ENCODE assay signal across 18 mouse cellular contexts in genomic region chr12:111427438-111428113, GRCm38 (mm10). TPM values are rescaled to one million over a fixed set of nuclear protein-coding genes. Genes with fewer than 3 reads are reported as not detected.
A peak's percentile ranks its signal among the peaks of the same experiment; 100 is the strongest.
DNase-seq lines count a peak whose midpoint lies in the region; ATAC-seq and TF ChIP-seq lines count a peak whose summit lies in the region.
"Had no signal": no experiment of that assay in that cellular context is flagged by ENCODE, and none has a peak within 500 bp of the region (broad histone marks: within the 10 kb centered on the region; RNA-seq: fewer than 3 reads in every experiment).

No protein-coding gene starts in this region.

- WGBS in forebrain, postnatal 0 days, result 38% methylated on average over 12 of the region's 12 CpGs
- WGBS in forebrain, embryonic 11.5 days, result 54% methylated on average over 12 of the region's 12 CpGs
- WGBS in lung, embryonic 14.5 days, result 42% methylated on average over 12 of the region's 12 CpGs
- 65% methylated on average over 12 of the region's 12 CpGs for WGBS in lung, adult 2 months
- WGBS in large intestine, adult 2 months, result 25% methylated on average over 12 of the region's 12 CpGs

- peaks cover 38% of the 10 kb centered on the region for H3K27me3 ChIP-seq in forebrain, postnatal 0 days (ENCODE audit: insufficient read depth, low read length)
- H3K27me3 ChIP-seq in forebrain, embryonic 11.5 days (ENCODE audit: control insufficient read depth, insufficient read depth, low read length), result peaks cover 80% of the 10 kb centered on the region
- peaks cover 68% of the 10 kb centered on the region for H3K27me3 ChIP-seq in lung, embryonic 14.5 days (ENCODE audit: insufficient read depth, low read length)

- H3K4me2 ChIP-seq in forebrain, postnatal 0 days (ENCODE audit: low read depth), result no peak overlapping the region
- H3K4me2 ChIP-seq in forebrain, embryonic 11.5 days (ENCODE audit: low read depth, low read length, severe bottlenecking), result no peak overlapping the region
- no peak overlapping the region for H3K4me2 ChIP-seq in lung, embryonic 14.5 days
- H3K4me2 ChIP-seq: limb, embryonic 13.5 days; lung, embryonic 15.5 days; midbrain, embryonic 13.5 days had no signal

- TF ChIP-seq POLR2A in lung, adult 2 months (IDR thresholded peaks at IDR 0.05; ENCODE audit: borderline replicate concordance, extremely low read depth, low read depth, low read length), result no peak

- no peaks in the 10 kb centered on the region for H3K9me3 ChIP-seq in forebrain, postnatal 0 days (ENCODE audit: low read length)
- H3K9me3 ChIP-seq in forebrain, embryonic 11.5 days (ENCODE audit: control insufficient read depth, low read length), result no peaks in the 10 kb centered on the region
- H3K9me3 ChIP-seq in lung, embryonic 14.5 days (ENCODE audit: low read depth, low read length), result no peaks in the 10 kb centered on the region
- H3K9me3 ChIP-seq: embryonic facial prominence, embryonic 15.5 days; limb, embryonic 13.5 days; lung, embryonic 15.5 days; midbrain, embryonic 13.5 days; neural tube, embryonic 12.5 days had no signal

- H3K9ac ChIP-seq in forebrain, postnatal 0 days, result no peak overlapping the region
- no peak overlapping the region for H3K9ac ChIP-seq in forebrain, embryonic 11.5 days (ENCODE audit: low read length)
- H3K9ac ChIP-seq in lung, embryonic 14.5 days, result no peak overlapping the region
- H3K9ac ChIP-seq: embryonic facial prominence, embryonic 15.5 days; limb, embryonic 13.5 days; lung, embryonic 15.5 days; midbrain, embryonic 13.5 days; neural tube, embryonic 12.5 days had no signal

- H3K36me3 ChIP-seq in forebrain, postnatal 0 days (ENCODE audit: insufficient read depth), result no peaks in the 10 kb centered on the region
- no peaks in the 10 kb centered on the region for H3K36me3 ChIP-seq in forebrain, embryonic 11.5 days (ENCODE audit: control insufficient read depth, insufficient read depth, low read length)
- H3K36me3 ChIP-seq in lung, embryonic 14.5 days (ENCODE audit: insufficient read depth), result no peaks in the 10 kb centered on the region
- H3K36me3 ChIP-seq: embryonic facial prominence, embryonic 15.5 days; limb, embryonic 13.5 days; lung, embryonic 15.5 days; midbrain, embryonic 13.5 days; neural tube, embryonic 12.5 days had no signal

- no peak overlapping the region for H3K27ac ChIP-seq in forebrain, postnatal 0 days (ENCODE audit: low read depth, low read length)
- no peak overlapping the region for H3K27ac ChIP-seq in forebrain, embryonic 11.5 days (ENCODE audit: low read depth, low read length)
- no peak overlapping the region for H3K27ac ChIP-seq in lung, embryonic 14.5 days (ENCODE audit: low read depth)
- H3K27ac ChIP-seq: embryonic facial prominence, embryonic 15.5 days; limb, embryonic 13.5 days; lung, embryonic 15.5 days; midbrain, embryonic 13.5 days; neural tube, embryonic 12.5 days had no signal

- no peak for ATAC-seq in forebrain, postnatal 0 days
- no peak for ATAC-seq in forebrain, embryonic 11.5 days (replicated peaks; ENCODE audit: low FRiP score)
- ATAC-seq in lung, embryonic 14.5 days (ENCODE audit: insufficient read depth), result no peak
- ATAC-seq: midbrain, embryonic 13.5 days had no signal

- DNase-seq in forebrain, postnatal 0 days, result peak; percentile 58
- no peak for DNase-seq in forebrain, embryonic 11.5 days (ENCODE audit: low spot score)
- peak; percentile 86 for DNase-seq in lung, embryonic 14.5 days
- no peak for DNase-seq in lung, adult 2 months
- peak; percentile 84 for DNase-seq in MN1 (ENCODE audit: low spot score)
- peak; percentile 60 for DNase-seq in large intestine, adult 2 months (ENCODE audit: low read depth, low spot score)
- no peak for DNase-seq in testis, postnatal 10 days (ENCODE audit: low spot score)
- DNase-seq in adrenal gland, postnatal 10 days, result no peak
- DNase-seq: adrenal gland, adult 8-10 months; thymus, adult 18-20 months had no signal

- no peak overlapping the region for H3K4me3 ChIP-seq in forebrain, postnatal 0 days (ENCODE audit: low read depth, low read length)
- H3K4me3 ChIP-seq in forebrain, embryonic 11.5 days (ENCODE audit: low read depth, low read length), result no peak overlapping the region
- no peak overlapping the region for H3K4me3 ChIP-seq in lung, embryonic 14.5 days (ENCODE audit: low read depth, low read length)
- H3K4me3 ChIP-seq in lung, adult 2 months (replicated peaks; ENCODE audit: extremely low read depth, low read depth, low read length), result no peak overlapping the region
- H3K4me3 ChIP-seq: limb, embryonic 13.5 days; lung, embryonic 15.5 days; neural tube, embryonic 12.5 days had no signal

- H3K4me1 ChIP-seq in forebrain, postnatal 0 days (ENCODE audit: insufficient read depth), result peaks cover 7% of the 10 kb centered on the region; the same call in 1 of the 2 replicates
- peaks cover 16% of the 10 kb centered on the region for H3K4me1 ChIP-seq in forebrain, embryonic 11.5 days (replicated peaks; ENCODE audit: control insufficient read depth, insufficient read depth, low read length)
- H3K4me1 ChIP-seq in lung, embryonic 14.5 days (ENCODE audit: insufficient read depth), result peaks cover 11% of the 10 kb centered on the region; the same call in 1 of the 2 replicates
- H3K4me1 ChIP-seq in lung, adult 2 months (ENCODE audit: control insufficient read depth, insufficient read depth, low read length), result peaks cover 12% of the 10 kb centered on the region

- TF ChIP-seq CTCF in forebrain, postnatal 0 days (IDR thresholded peaks at IDR 0.05; ENCODE audit: low read depth), result 0 out of 2 replicates have a peak, but pooled peaks have one; percentile 10
- TF ChIP-seq CTCF in lung, embryonic 14.5 days (IDR thresholded peaks at IDR 0.05; ENCODE audit: low read depth), result peak; percentile 40
- TF ChIP-seq CTCF in lung, adult 2 months (IDR thresholded peaks at IDR 0.05; ENCODE audit: insufficient read depth, low read length), result no peak

RNA-seq across cellular contexts. Expression of gene Exoc3l4, which starts 10.8 kb away (rescaled TPM):
- 2.1 TPM in 2 replicates for total RNA-seq in forebrain, postnatal 0 days (2014; rRNA removed)
- 1.5 and 2.0 TPM in 2 replicates for polyA plus RNA-seq in forebrain, postnatal 0 days (2015; fragmentation: Nextera tagmentation; extraction: Ambion mirVana)
- 3.0 and 3.3 TPM in 2 replicates for polyA plus RNA-seq in forebrain, embryonic 11.5 days (2014; fragmentation: Nextera tagmentation; extraction: Ambion mirVana)
- polyA plus RNA-seq in lung, embryonic 14.5 days (2014; fragmentation: Nextera tagmentation; extraction: Ambion mirVana), result 10.3 and 10.7 TPM in 2 replicates
- 34.9 and 46.7 TPM in 2 replicates for polyA plus RNA-seq in lung, adult 2 months (2012; rRNA removed)
- 197 and 357 TPM in 2 replicates for polyA plus RNA-seq in large intestine, adult 2 months (2012; rRNA removed)
- 1 to 10 TPM; 5.1 to 6.7 TPM for total RNA-seq in adrenal gland, postnatal 10 days (2021)

RNA-seq across cellular contexts. Expression of gene Tnfaip2, which starts 14.7 kb away (rescaled TPM):
- 1.0 and 4.8 TPM in 2 replicates for total RNA-seq in forebrain, postnatal 0 days (2014; rRNA removed)
- polyA plus RNA-seq in forebrain, postnatal 0 days (2015; fragmentation: Nextera tagmentation; extraction: Ambion mirVana), result 0.33 and 1.2 TPM in 2 replicates
- 1.5 and 2.0 TPM in 2 replicates for polyA plus RNA-seq in forebrain, embryonic 11.5 days (2014; fragmentation: Nextera tagmentation; extraction: Ambion mirVana)
- 2.0 and 3.4 TPM in 2 replicates for polyA plus RNA-seq in lung, embryonic 14.5 days (2014; fragmentation: Nextera tagmentation; extraction: Ambion mirVana)
- 31.7 and 43.6 TPM in 2 replicates for polyA plus RNA-seq in lung, adult 2 months (2012; rRNA removed)
- 18.0 and 21.4 TPM in 2 replicates for polyA plus RNA-seq in large intestine, adult 2 months (2012; rRNA removed)
- total RNA-seq in adrenal gland, postnatal 10 days (2021), result 10 to 100 TPM; 15.0 to 18.5 TPM

RNA-seq across cellular contexts. Expression of gene Lbhd2, which starts 21.0 kb away (rescaled TPM):
- total RNA-seq in forebrain, postnatal 0 days (2014; rRNA removed), result 3.7 and 4.4 TPM in 2 replicates
- 10.5 and 12.9 TPM in 2 replicates for polyA plus RNA-seq in forebrain, postnatal 0 days (2015; fragmentation: Nextera tagmentation; extraction: Ambion mirVana)
- not detected in 2 replicates for polyA plus RNA-seq in forebrain, embryonic 11.5 days (2014; fragmentation: Nextera tagmentation; extraction: Ambion mirVana)
- polyA plus RNA-seq in lung, embryonic 14.5 days (2014; fragmentation: Nextera tagmentation; extraction: Ambion mirVana), result 0.50 and 0.68 TPM in 2 replicates
- polyA plus RNA-seq in lung, adult 2 months (2012; rRNA removed), result not detected in 2 replicates
- 0.92 and 1.5 TPM in 2 replicates for polyA plus RNA-seq in large intestine, adult 2 months (2012; rRNA removed)
- under 1 TPM in 1 of 2 experiments, not detected in 1; 0.48 TPM for total RNA-seq in adrenal gland, postnatal 10 days (2021)
- total RNA-seq: granulocyte monocyte progenitor cell, adult 5-6 weeks had no signal
- polyA plus RNA-seq: C2C12; heart, postnatal 0 days; midbrain, embryonic 13.5 days had no signal

RNA-seq across cellular contexts. Expression of gene Cdc42bpb, which starts 50.1 kb away (rescaled TPM):
- total RNA-seq in forebrain, postnatal 0 days (2014; rRNA removed), result 113 and 139 TPM in 2 replicates
- 28.0 and 31.1 TPM in 2 replicates for polyA plus RNA-seq in forebrain, postnatal 0 days (2015; fragmentation: Nextera tagmentation; extraction: Ambion mirVana)
- polyA plus RNA-seq in forebrain, embryonic 11.5 days (2014; fragmentation: Nextera tagmentation; extraction: Ambion mirVana), result 42.7 and 44.0 TPM in 2 replicates
- 45.1 and 47.5 TPM in 2 replicates for polyA plus RNA-seq in lung, embryonic 14.5 days (2014; fragmentation: Nextera tagmentation; extraction: Ambion mirVana)
- 305 and 359 TPM in 2 replicates for polyA plus RNA-seq in lung, adult 2 months (2012; rRNA removed)
- 186 and 250 TPM in 2 replicates for polyA plus RNA-seq in large intestine, adult 2 months (2012; rRNA removed)
- 100 to 1,000 TPM; 103 to 118 TPM for total RNA-seq in adrenal gland, postnatal 10 days (2021)

RNA-seq across cellular contexts. Expression of gene Gm266, which starts 58.0 kb away (rescaled TPM):
- 5.1 and 5.4 TPM in 2 replicates for total RNA-seq in forebrain, postnatal 0 days (2014; rRNA removed)
- 3.7 and 5.2 TPM in 2 replicates for polyA plus RNA-seq in forebrain, postnatal 0 days (2015; fragmentation: Nextera tagmentation; extraction: Ambion mirVana)
- 4.7 and 5.0 TPM in 2 replicates for polyA plus RNA-seq in forebrain, embryonic 11.5 days (2014; fragmentation: Nextera tagmentation; extraction: Ambion mirVana)
- polyA plus RNA-seq in lung, embryonic 14.5 days (2014; fragmentation: Nextera tagmentation; extraction: Ambion mirVana), result 8.1 and 10.8 TPM in 2 replicates
- 0.12 and 0.31 TPM in 2 replicates for polyA plus RNA-seq in lung, adult 2 months (2012; rRNA removed)
- 0.53 and 0.66 TPM in 2 replicates for polyA plus RNA-seq in large intestine, adult 2 months (2012; rRNA removed)
- 1 to 10 TPM; 1.0 to 1.1 TPM for total RNA-seq in adrenal gland, postnatal 10 days (2021)
- total RNA-seq: adrenal gland, adult 8-10 months; granulocyte monocyte progenitor cell, adult 5-6 weeks had no signal

Comparison
In these comparisons a context has a peak if more than half of its experiments do, and no peak if none do; other contexts are left out.
1. DNase-seq: peak in forebrain, postnatal 0 days (single experiment), lung, embryonic 14.5 days (single experiment), MN1 (single experiment) and large intestine, adult 2 months (single experiment); none in forebrain, embryonic 11.5 days (single experiment), lung, adult 2 months (single experiment), testis, postnatal 10 days (single experiment) and adrenal gland, postnatal 10 days (single experiment).